Mouse (Mus musculus) erythroblast, embryonic 14.5 days (primary cell): ENCODE results near the gene Golm1. TPM values are rescaled to one million over a fixed set of nuclear protein-coding genes. Genes with fewer than 3 reads are reported as not detected.

Experiments used
- H3K27me3 ChIP-seq: 2 replicates; pipeline ENCODE4 v1.6.1; 2012; ENCODE audit warnings: inconsistent platforms; ENCODE audit not compliant: control insufficient read depth
- H3K36me3 ChIP-seq: 2 replicates; pipeline ENCODE4 v1.6.1; 2012; ENCODE audit warnings: mild to moderate bottlenecking, inconsistent platforms; ENCODE audit not compliant: control insufficient read depth
- H3K4me1 ChIP-seq: 2 replicates; pipeline ENCODE4 v1.6.1; 2012; ENCODE audit warnings: inconsistent platforms; ENCODE audit not compliant: control insufficient read depth
- H3K4me3 ChIP-seq: replicated peaks from 2 replicates; pipeline ENCODE3; 2012; ENCODE audit warnings: moderate library complexity, mild to moderate bottlenecking, inconsistent platforms
- H3K9me3 ChIP-seq: 2 replicates; pipeline ENCODE4 v1.6.1; 2012; ENCODE audit warnings: low read length, inconsistent platforms, mixed read lengths; ENCODE audit not compliant: control insufficient read depth
- GATA1 ChIP-seq: IDR thresholded peaks from 2 replicates; pipeline ENCODE4 v1.6.1; 2012; ENCODE audit warnings: low read length, inconsistent platforms, mixed read lengths
- TAL1 ChIP-seq: IDR thresholded peaks from 3 replicates; pipeline ENCODE4 v1.6.1; 2012; ENCODE audit warnings: low read length, inconsistent platforms, mixed read lengths
- polyA plus RNA-seq: library from polyadenylated mRNA; stranded (reverse); fragments of >175 nt; gene quantifications from 2 replicates; pipeline ENCODE4 v1.2.3, GENCODE M21; 2012

Gene Golm1
- polyA plus RNA-seq, 1 experiment = 0.98 TPM

DNA sequence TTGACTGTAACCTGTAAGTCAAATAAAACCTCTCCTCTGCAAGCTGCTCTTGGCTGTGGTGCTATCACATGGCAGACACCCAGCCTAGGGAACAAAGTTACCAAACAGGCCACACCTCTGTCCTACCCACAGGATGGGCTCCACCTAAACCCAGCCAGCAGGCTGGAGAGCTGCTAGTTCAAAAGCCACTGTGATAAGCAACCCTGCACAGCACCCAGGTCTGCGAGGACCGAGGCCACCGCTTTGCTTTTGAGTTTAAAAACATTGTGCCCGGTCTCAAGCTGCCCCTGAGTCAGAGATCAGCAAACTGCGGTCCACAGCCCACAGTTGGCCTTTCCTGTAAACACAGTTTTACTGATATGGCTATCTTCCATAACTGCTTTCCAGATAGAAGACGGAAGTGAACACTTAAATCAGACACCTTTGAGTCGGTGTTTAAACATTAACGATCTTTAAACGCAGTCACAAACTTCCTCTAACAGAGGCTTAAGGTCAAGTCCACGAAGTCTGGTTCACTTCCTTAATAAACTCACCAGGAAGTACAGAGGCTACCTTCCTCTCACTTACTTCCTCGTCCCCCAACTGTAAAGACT is 7.0 kb downstream of the Golm1 start:
- Histone ChIP-seq H3K4me1 (peaks cover 70% of the 10 kb centered on the region), H3K9me3 (no peaks in the 10 kb centered on the region)

DNA sequence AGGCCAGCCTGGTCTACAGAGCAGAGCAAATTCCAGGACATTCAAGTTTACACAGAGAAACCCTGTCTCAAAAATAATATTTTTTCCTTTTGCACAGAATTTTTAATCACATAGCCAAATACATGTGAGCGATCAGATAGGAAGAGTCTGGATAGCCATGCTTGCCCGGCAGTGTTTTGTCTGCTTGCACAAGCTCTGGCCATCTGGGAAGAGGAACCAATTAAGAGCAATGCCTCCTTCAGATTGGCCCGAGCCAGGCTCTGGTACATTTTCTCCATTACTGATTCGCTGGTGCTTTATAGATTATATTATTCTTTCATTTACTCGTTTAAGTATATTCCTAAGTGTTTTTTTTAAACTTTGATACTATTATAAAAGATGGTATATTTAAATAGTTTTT is 7.8 kb downstream of the Golm1 start:
- TF ChIP-seq GATA1 (no peak), TAL1 (no peak)
- Histone ChIP-seq H3K36me3 (peaks cover 83% of the 10 kb centered on the region), H3K27me3 (no peaks in the 10 kb centered on the region), H3K4me1 (peaks cover 64% of the 10 kb centered on the region), H3K4me3 (no peak overlapping the region), H3K9me3 (no peaks in the 10 kb centered on the region)

More for the DNA sequence above, 7.0 kb downstream of the Golm1 start:
- TF ChIP-seq TAL1 (no peak), GATA1 (peak; percentile 30; the same call in 1 of the 2 replicates)
- Histone ChIP-seq H3K36me3 (peaks cover 79% of the 10 kb centered on the region), H3K27me3 (no peaks in the 10 kb centered on the region), H3K4me3 (peak overlapping the region; percentile 54)

DNA sequence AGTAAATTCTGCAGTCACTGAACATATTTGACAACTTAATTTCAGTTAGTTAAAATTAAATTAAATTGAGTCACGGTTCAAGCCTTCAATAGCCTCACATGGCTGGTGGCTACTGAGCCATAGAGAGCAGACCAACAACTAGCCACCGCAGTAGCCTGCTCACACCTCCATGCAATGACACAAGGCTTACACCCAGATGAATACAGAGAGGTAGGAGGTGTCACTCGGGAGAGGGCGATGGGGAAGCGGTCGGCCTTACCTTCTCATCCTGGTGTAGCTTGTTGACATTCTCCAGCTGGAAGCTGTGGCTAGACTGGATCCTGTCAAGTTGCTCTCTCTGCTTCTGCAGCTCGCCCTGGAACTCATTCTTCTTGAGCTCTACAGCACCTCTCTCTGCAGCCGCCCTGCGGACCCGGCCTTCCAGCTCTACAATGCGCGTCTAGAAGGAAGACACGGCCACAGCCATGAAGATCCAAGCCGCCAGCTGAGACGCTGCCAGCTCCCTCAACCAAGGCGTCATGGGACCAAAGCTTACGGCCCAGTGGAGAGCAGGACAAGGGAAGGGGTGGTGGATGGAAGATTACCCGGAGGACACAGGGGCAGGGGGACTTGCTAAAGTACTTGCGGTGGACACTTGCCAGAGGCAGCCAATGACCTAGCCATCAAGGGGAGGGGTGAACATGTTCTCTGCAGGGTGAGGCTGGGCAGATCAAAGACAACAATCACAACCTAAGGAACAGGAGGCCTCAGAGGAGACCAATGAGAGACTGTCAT is 11.5 kb downstream of the Golm1 start:
- Histone ChIP-seq H3K4me1 (peaks cover 51% of the 10 kb centered on the region), H3K9me3 (no peaks in the 10 kb centered on the region; the same call in 1 of the 2 replicates), H3K27me3 (no peaks in the 10 kb centered on the region), H3K4me3 (no peak overlapping the region), H3K36me3 (peaks cover 88% of the 10 kb centered on the region)
- TF ChIP-seq TAL1 (no peak), GATA1 (no peak)

DNA sequence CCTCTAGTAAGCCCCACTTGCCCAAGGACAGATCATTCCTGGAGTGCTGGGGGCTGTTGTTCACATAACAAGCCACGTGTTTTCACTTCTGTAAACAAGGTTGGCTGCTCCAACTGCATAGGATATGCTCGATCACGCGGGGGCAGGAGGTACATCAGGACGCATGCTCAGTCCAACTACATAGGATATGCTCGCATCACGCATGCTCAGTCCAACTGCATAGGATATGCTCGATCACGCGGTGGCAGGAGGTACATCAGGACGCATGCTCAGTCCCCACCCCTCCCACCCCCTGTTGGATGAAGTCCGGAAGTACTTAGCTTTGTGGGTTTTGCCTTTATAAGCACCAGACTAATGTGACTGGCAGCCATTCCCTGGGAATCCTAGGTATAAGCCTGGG is 13.6 kb downstream of the Golm1 start:
- peaks cover 32% of the 10 kb centered on the region for H3K4me1 ChIP-seq
- no peaks in the 10 kb centered on the region; the same call in 1 of the 2 replicates for H3K9me3 ChIP-seq
- H3K4me3 ChIP-seq = no peak overlapping the region
- peaks cover 97% of the 10 kb centered on the region for H3K36me3 ChIP-seq
- H3K27me3 ChIP-seq = no peaks in the 10 kb centered on the region
- no peak for TF ChIP-seq GATA1
- TF ChIP-seq TAL1 = no peak

DNA sequence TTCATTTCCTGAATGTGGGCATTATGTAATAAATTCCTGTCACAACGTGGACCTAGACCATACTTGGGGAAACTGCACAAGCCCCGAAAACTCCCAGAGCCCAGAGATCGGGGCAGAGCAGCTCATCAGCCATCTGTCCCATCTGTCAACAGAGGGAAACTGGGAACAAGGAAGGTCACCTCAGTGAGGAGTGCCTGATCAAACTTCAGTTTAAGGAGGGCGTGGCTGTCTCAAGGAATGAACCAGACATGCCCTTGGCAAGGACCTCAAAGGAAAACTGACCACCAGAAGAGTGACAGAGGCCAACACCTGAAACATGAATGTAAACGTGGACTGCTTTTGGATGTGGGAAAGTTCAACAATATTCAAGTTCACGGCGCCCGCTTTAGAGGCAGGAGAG is 14.2 kb downstream of the Golm1 start:
- H3K4me1 ChIP-seq = peaks cover 31% of the 10 kb centered on the region
- H3K27me3 ChIP-seq = no peaks in the 10 kb centered on the region

GRCm38 (mm10) chr13:59660371-59660770 is 15.2 kb downstream of the Golm1 start:
- Histone ChIP-seq H3K27me3 (no peaks in the 10 kb centered on the region), H3K36me3 (peaks cover 96% of the 10 kb centered on the region)

More for the DNA sequence above, 14.2 kb downstream of the Golm1 start:
- peaks cover 97% of the 10 kb centered on the region for H3K36me3 ChIP-seq
- no peaks in the 10 kb centered on the region; the same call in 1 of the 2 replicates for H3K9me3 ChIP-seq
- no peak for TF ChIP-seq TAL1
- TF ChIP-seq GATA1 = no peak
- no peak overlapping the region for H3K4me3 ChIP-seq

GRCm38 (mm10) chr13:59657781-59658180 is 17.8 kb downstream of the Golm1 start:
- peaks cover 95% of the 10 kb centered on the region for H3K36me3 ChIP-seq

More at GRCm38 (mm10) chr13:59660371-59660770, 15.2 kb downstream of the Golm1 start:
- TF ChIP-seq GATA1 (no peak), TAL1 (no peak)
- no peaks in the 10 kb centered on the region; the same call in 1 of the 2 replicates for H3K9me3 ChIP-seq
- H3K4me3 ChIP-seq = no peak overlapping the region
- peaks cover 30% of the 10 kb centered on the region for H3K4me1 ChIP-seq

DNA sequence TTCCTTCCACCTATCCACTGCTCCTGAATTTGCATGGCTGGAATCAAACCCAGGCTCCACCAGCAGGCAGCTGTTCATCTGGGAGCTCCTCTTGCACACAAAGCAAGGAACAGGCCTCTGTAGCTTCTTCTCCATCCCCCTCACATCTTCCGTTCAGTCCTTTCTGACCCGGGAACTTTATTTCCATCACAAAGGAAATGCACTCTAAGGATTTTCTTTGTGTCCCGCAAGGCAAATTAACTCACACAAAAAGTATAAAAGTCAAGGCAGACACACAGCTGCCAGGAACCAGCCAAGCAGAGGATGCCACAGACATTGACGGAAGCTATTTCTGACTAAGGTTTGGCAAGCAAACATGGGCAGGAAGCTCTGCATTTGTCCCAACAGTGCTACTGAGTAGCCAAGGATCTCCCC is 18.6 kb downstream of the Golm1 start:
- Histone ChIP-seq H3K9me3 (no peaks in the 10 kb centered on the region; the same call in 1 of the 2 replicates), H3K4me1 (peaks cover 26% of the 10 kb centered on the region), H3K4me3 (no peak overlapping the region), H3K36me3 (peaks cover 95% of the 10 kb centered on the region), H3K27me3 (no peaks in the 10 kb centered on the region)
- TF ChIP-seq GATA1 (no peak), TAL1 (no peak)

More at GRCm38 (mm10) chr13:59657781-59658180, 17.8 kb downstream of the Golm1 start:
- Histone ChIP-seq H3K4me1 (peaks cover 26% of the 10 kb centered on the region), H3K9me3 (no peaks in the 10 kb centered on the region; the same call in 1 of the 2 replicates), H3K4me3 (no peak overlapping the region), H3K27me3 (no peaks in the 10 kb centered on the region)
- TF ChIP-seq TAL1 (no peak), GATA1 (no peak)

- Histone ChIP-seq H3K9me3 (no peaks in the 10 kb centered on the region; the same call in 1 of the 2 replicates), H3K27me3 (no peaks in the 10 kb centered on the region), H3K4me3 (no peak overlapping the region), H3K4me1 (peaks cover 23% of the 10 kb centered on the region), H3K36me3 (peaks cover 92% of the 10 kb centered on the region)
- TF ChIP-seq TAL1 (no peak), GATA1 (no peak)
Measured at GRCm38 (mm10) chr13:59656316-59656832, 19.2 kb downstream of the Golm1 start.
